Mouse (Mus musculus) embryonic facial prominence, embryonic 11.5 days (tissue): Measurements from ENCODE around the gene Tns1. TPM values are rescaled to one million over a fixed set of nuclear protein-coding genes. Genes with fewer than 3 reads are reported as not detected.

Source experiments
- ATAC-seq: fragments of 200-750 bp; cut with Nextera tagmentation; replicated peaks from 2 replicates; pipeline ENCODE4 v1.8.0; 2017; ENCODE audit warnings: low read depth; ENCODE audit not compliant: insufficient number of reproducible peaks, low FRiP score, low TSS enrichment
- DNase-seq: peaks from one replicate; pipeline ENCODE4 v3.0.0-alpha.2; 2015; ENCODE audit warnings: low spot score
- H3K27ac ChIP-seq: fragments of 300-500 bp; sonication (generic); replicated peaks from 2 replicates; pipeline ENCODE4 v1.5.1; 2014; ENCODE audit warnings: mild to moderate bottlenecking, low read depth, low read length, control low read depth
- H3K27me3 ChIP-seq: fragments of 300-500 bp; sonication (generic); 2 replicates; pipeline ENCODE4 v1.6.1; 2014; ENCODE audit warnings: mild to moderate bottlenecking, low read length, moderate library complexity, mixed read lengths; ENCODE audit not compliant: control insufficient read depth, insufficient read depth
- H3K36me3 ChIP-seq: fragments of 300-500 bp; sonication (generic); replicated peaks from 2 replicates; pipeline ENCODE4 v1.6.1; 2014; ENCODE audit warnings: low read depth, mild to moderate bottlenecking, low read length, moderate library complexity, mixed read lengths; ENCODE audit not compliant: control insufficient read depth, insufficient read depth
- H3K4me1 ChIP-seq: fragments of 300-500 bp; sonication (generic); 2 replicates; pipeline ENCODE4 v1.6.1; 2014; ENCODE audit warnings: low read length, mixed read lengths; ENCODE audit not compliant: control insufficient read depth, insufficient read depth
- H3K4me2 ChIP-seq: fragments of 300-500 bp; sonication (generic); 2 replicates; pipeline ENCODE4 v1.6.1; 2014; ENCODE audit warnings: low read depth, mild to moderate bottlenecking, control low read depth, low read length, moderate library complexity
- H3K4me3 ChIP-seq: fragments of 300-500 bp; sonication (generic); 2 replicates; pipeline ENCODE4 v1.5.1; 2014; ENCODE audit warnings: low read depth, low read length, control low read depth
- H3K9ac ChIP-seq: fragments of 300-500 bp; sonication (generic); replicated peaks from 2 replicates; pipeline ENCODE4 v1.6.1; 2014; ENCODE audit warnings: mild to moderate bottlenecking, control low read depth, low read length
- H3K9me3 ChIP-seq: fragments of 300-500 bp; sonication (generic); replicated peaks from 2 replicates; pipeline ENCODE4 v1.6.1; 2016; ENCODE audit warnings: mild to moderate bottlenecking, low read length, inconsistent platforms, mixed read lengths; ENCODE audit not compliant: control insufficient read depth
- WGBS: fragments of 180-500 bp; shearing (Covaris S2); extraction: QIAGEN DNeasy Blood & Tissue Kit; methylation state at CpG from one replicate; pipeline ENCODE4 v1.1.7; 2014; 5-methylcytosine and 5-hydroxymethylcytosine counted together
- polyA plus RNA-seq: library from polyadenylated mRNA; unstranded; fragments of >200 nt; fragmentation: Nextera tagmentation; extraction: Ambion mirVana; gene quantifications from 2 replicates; pipeline ENCODE4 v1.2.1, GENCODE M21; 2014

The Tns1 gene
- polyA plus RNA-seq, 1 experiment from 2014 or later: 21.6 TPM

- H3K27ac ChIP-seq: no peak overlapping the region
- no peak overlapping the region for H3K4me2 ChIP-seq
- H3K4me3 ChIP-seq: no peak overlapping the region
- no peaks in the 10 kb centered on the region for H3K27me3 ChIP-seq
- ATAC-seq: no peak
- H3K36me3 ChIP-seq: no peaks in the 10 kb centered on the region
- DNase-seq: no peak
- no peak overlapping the region for H3K9ac ChIP-seq
- WGBS: 72% methylated on average over 10 of the region's 10 CpGs
- no peaks in the 10 kb centered on the region for H3K4me1 ChIP-seq
- no peaks in the 10 kb centered on the region for H3K9me3 ChIP-seq
Measured at GRCm38 (mm10) chr1:73938597-73938996, 185.7 kb downstream of the Tns1 start.

- ATAC-seq: no peak
- 60% methylated on average over 6 of the region's 6 CpGs for WGBS
Measured at GRCm38 (mm10) chr1:73937805-73938204, 186.4 kb downstream of the Tns1 start.

GRCm38 (mm10) chr1:73936537-73936936 lies 187.7 kb downstream of the Tns1 start:
- H3K4me2 ChIP-seq: no peak overlapping the region
- no peak overlapping the region for H3K9ac ChIP-seq
- ATAC-seq (no peak), DNase-seq (no peak)
- H3K4me3 ChIP-seq: no peak overlapping the region
- H3K27me3 ChIP-seq: no peaks in the 10 kb centered on the region
- 77% methylated on average over 3 of the region's 3 CpGs for WGBS
- no peaks in the 10 kb centered on the region for H3K36me3 ChIP-seq
- no peaks in the 10 kb centered on the region for H3K9me3 ChIP-seq
- H3K4me1 ChIP-seq: no peaks in the 10 kb centered on the region
- H3K27ac ChIP-seq: no peak overlapping the region

More at GRCm38 (mm10) chr1:73937805-73938204, 186.4 kb downstream of the Tns1 start:
- Histone ChIP-seq H3K9ac (no peak overlapping the region), H3K9me3 (no peaks in the 10 kb centered on the region), H3K4me2 (no peak overlapping the region), H3K4me3 (no peak overlapping the region), H3K4me1 (no peaks in the 10 kb centered on the region), H3K36me3 (no peaks in the 10 kb centered on the region), H3K27ac (no peak overlapping the region), H3K27me3 (no peaks in the 10 kb centered on the region)
- no peak for DNase-seq

- Histone ChIP-seq H3K4me3 (no peak overlapping the region), H3K4me1 (no peaks in the 10 kb centered on the region), H3K27ac (no peak overlapping the region), H3K27me3 (no peaks in the 10 kb centered on the region), H3K9me3 (no peaks in the 10 kb centered on the region), H3K36me3 (no peaks in the 10 kb centered on the region), H3K4me2 (no peak overlapping the region), H3K9ac (no peak overlapping the region)
- DNase-seq (no peak), ATAC-seq (no peak)
- 70% methylated on average over 4 of the region's 4 CpGs for WGBS
Measured at GRCm38 (mm10) chr1:73935442-73936080, 188.7 kb downstream of the Tns1 start.

GRCm38 (mm10) chr1:73933146-73933490 lies 191.1 kb downstream of the Tns1 start:
- Histone ChIP-seq H3K4me3 (no peak overlapping the region), H3K27me3 (no peaks in the 10 kb centered on the region), H3K36me3 (no peaks in the 10 kb centered on the region), H3K27ac (no peak overlapping the region), H3K4me1 (no peaks in the 10 kb centered on the region), H3K4me2 (no peak overlapping the region), H3K9ac (no peak overlapping the region), H3K9me3 (no peaks in the 10 kb centered on the region)
- ATAC-seq (no peak), DNase-seq (no peak)
- 78% methylated on average over 5 of the region's 5 CpGs for WGBS

GRCm38 (mm10) chr1:73932421-73933145 lies 191.7 kb downstream of the Tns1 start:
- Histone ChIP-seq H3K27ac (no peak overlapping the region), H3K9ac (no peak overlapping the region), H3K27me3 (no peaks in the 10 kb centered on the region), H3K36me3 (no peaks in the 10 kb centered on the region), H3K4me1 (no peaks in the 10 kb centered on the region), H3K9me3 (no peaks in the 10 kb centered on the region), H3K4me2 (no peak overlapping the region), H3K4me3 (no peak overlapping the region)
- DNase-seq (no peak), ATAC-seq (no peak)
- WGBS: 79% methylated on average over 10 of the region's 10 CpGs

GRCm38 (mm10) chr1:73931851-73932250 lies 192.4 kb downstream of the Tns1 start:
- no peak for DNase-seq
- H3K4me2 ChIP-seq: no peak overlapping the region
- no peaks in the 10 kb centered on the region; the same call in 1 of the 2 replicates for H3K36me3 ChIP-seq
- H3K27me3 ChIP-seq: no peaks in the 10 kb centered on the region
- H3K27ac ChIP-seq: no peak overlapping the region
- WGBS: 81% methylated on average over 5 of the region's 5 CpGs
- no peak overlapping the region for H3K4me3 ChIP-seq
- no peaks in the 10 kb centered on the region for H3K9me3 ChIP-seq
- no peak overlapping the region for H3K9ac ChIP-seq
- ATAC-seq: no peak
- H3K4me1 ChIP-seq: no peaks in the 10 kb centered on the region

GRCm38 (mm10) chr1:73930411-73931134 lies 193.7 kb downstream of the Tns1 start:
- Histone ChIP-seq H3K9me3 (no peaks in the 10 kb centered on the region), H3K4me2 (no peak overlapping the region), H3K36me3 (no peaks in the 10 kb centered on the region; the same call in 1 of the 2 replicates), H3K27ac (no peak overlapping the region), H3K27me3 (no peaks in the 10 kb centered on the region), H3K4me3 (no peak overlapping the region), H3K4me1 (no peaks in the 10 kb centered on the region), H3K9ac (no peak overlapping the region)
- 88% methylated on average over 8 of the region's 8 CpGs for WGBS
- ATAC-seq (no peak), DNase-seq (no peak)
